Mouse (Mus musculus) ES-Bruce4 (cell line): ENCODE data around the gene Scnn1a.

ENCODE experiments used
- CTCF ChIP-seq: IDR thresholded peaks from one replicate; pipeline ENCODE4 v1.8.1; 2011; ENCODE audit warnings: low read depth, low read length
- EP300 ChIP-seq: IDR thresholded peaks from 2 replicates; pipeline ENCODE4 v1.6.1; 2011; ENCODE audit warnings: low read depth, low read length; ENCODE audit not compliant: insufficient read depth
- POLR2A ChIP-seq: IDR thresholded peaks from one replicate; pipeline ENCODE4 v1.8.1; 2011; ENCODE audit warnings: low read length; ENCODE audit not compliant: insufficient read depth

- TF ChIP-seq POLR2A: no peak
- TF ChIP-seq CTCF: no peak
- no peak for TF ChIP-seq EP300
These were observed 56.6 kb downstream of the Scnn1a start for GRCm38 (mm10) chr6:125377042-125377441.
